Mouse (Mus musculus) liver, embryonic 11.5 days (tissue): ENCODE measurements around the gene Gm6401. TPM values are rescaled to one million over a fixed set of nuclear protein-coding genes. Genes with fewer than 3 reads are reported as not detected.
"Not testable (repeated sequence)": the region's sequence is repeated elsewhere in the genome, so short reads cannot be mapped to it uniquely, and the experiment has no call there.

Experiments used
- ATAC-seq: fragments of 200-750 bp; cut with Nextera tagmentation; replicated peaks from 2 replicates; pipeline ENCODE4 v1.8.0; 2017; ENCODE audit warnings: moderate number of reproducible peaks, mild to moderate bottlenecking, moderate TSS enrichment, moderate library complexity; ENCODE audit not compliant: low FRiP score
- DNase-seq: peaks from one replicate; pipeline ENCODE4 v3.0.0-alpha.2; 2017; ENCODE audit warnings: low spot score
- H3K27ac ChIP-seq: fragments of 300-500 bp; sonication (generic); 2 replicates; pipeline ENCODE4 v1.5.1; 2014; ENCODE audit warnings: mild to moderate bottlenecking, low read depth, low read length, control low read depth
- H3K27me3 ChIP-seq: fragments of 300-500 bp; sonication (generic); replicated peaks from 2 replicates; pipeline ENCODE4 v1.6.1; 2014; ENCODE audit warnings: low read length, mixed read lengths; ENCODE audit not compliant: control insufficient read depth, insufficient read depth
- H3K36me3 ChIP-seq: fragments of 300-500 bp; sonication (generic); 2 replicates; pipeline ENCODE4 v1.6.1; 2014; ENCODE audit warnings: mild to moderate bottlenecking, low read length, moderate library complexity, mixed read lengths; ENCODE audit not compliant: control insufficient read depth, insufficient read depth
- H3K4me1 ChIP-seq: fragments of 300-500 bp; sonication (generic); replicated peaks from 2 replicates; pipeline ENCODE4 v1.6.1; 2014; ENCODE audit warnings: low read length, mixed read lengths; ENCODE audit not compliant: control insufficient read depth, insufficient read depth
- H3K4me2 ChIP-seq: fragments of 300-500 bp; sonication (generic); 2 replicates; pipeline ENCODE4 v1.6.1; 2014; ENCODE audit warnings: mild to moderate bottlenecking, control low read depth, moderate library complexity
- H3K4me3 ChIP-seq: fragments of 300-500 bp; sonication (generic); 2 replicates; pipeline ENCODE4 v1.5.1; 2014; ENCODE audit warnings: low read depth, low read length, control low read depth
- H3K9ac ChIP-seq: fragments of 300-500 bp; sonication (generic); 2 replicates; pipeline ENCODE4 v1.6.1; 2014; ENCODE audit warnings: low read depth, low read length, control low read depth
- H3K9me3 ChIP-seq: fragments of 300-500 bp; sonication (generic); 2 replicates; pipeline ENCODE4 v1.6.1; 2016; ENCODE audit warnings: low read length, inconsistent platforms, mixed read lengths; ENCODE audit not compliant: control insufficient read depth
- WGBS: fragments of 180-500 bp; shearing (Covaris S2); extraction: QIAGEN DNeasy Blood & Tissue Kit; methylation state at CpG from one replicate; pipeline ENCODE4 v1.1.7; 2014; 5-methylcytosine and 5-hydroxymethylcytosine counted together
- polyA plus RNA-seq: library from polyadenylated mRNA; unstranded; fragments of >200 nt; fragmentation: Nextera tagmentation; extraction: Ambion mirVana; gene quantifications from 2 replicates; pipeline ENCODE4 v1.2.1, GENCODE M21; 2014

The Gm6401 gene
- not detected in 2 replicates for polyA plus RNA-seq

DNA sequence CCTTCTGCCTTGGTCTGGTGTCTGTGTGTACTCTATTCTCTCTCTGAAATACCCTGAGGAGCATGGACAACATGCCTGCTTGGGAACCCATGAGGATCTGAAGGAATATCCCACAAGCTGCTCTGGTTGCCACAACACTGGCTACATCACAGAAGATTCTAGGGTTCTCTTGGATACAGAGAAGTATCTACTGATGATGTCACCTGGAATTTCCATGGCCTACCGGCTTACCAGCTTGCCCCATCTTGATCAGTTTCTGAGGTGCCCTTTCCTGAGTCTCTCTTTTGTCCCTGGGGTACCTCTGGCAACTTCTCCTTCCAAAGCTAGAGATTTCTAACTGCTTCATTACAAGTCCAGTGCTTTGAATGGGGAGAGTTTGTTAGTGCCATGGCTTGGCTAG, at the start of gene Gm6401:
Gene Gm6401, minus strand, starts transcription at position 101 of the 400 bp plus-strand sequence.
- H3K9ac ChIP-seq, result not testable (repeated sequence)
- WGBS, result 87% methylated on average over 1 of the region's 1 CpGs

DNA sequence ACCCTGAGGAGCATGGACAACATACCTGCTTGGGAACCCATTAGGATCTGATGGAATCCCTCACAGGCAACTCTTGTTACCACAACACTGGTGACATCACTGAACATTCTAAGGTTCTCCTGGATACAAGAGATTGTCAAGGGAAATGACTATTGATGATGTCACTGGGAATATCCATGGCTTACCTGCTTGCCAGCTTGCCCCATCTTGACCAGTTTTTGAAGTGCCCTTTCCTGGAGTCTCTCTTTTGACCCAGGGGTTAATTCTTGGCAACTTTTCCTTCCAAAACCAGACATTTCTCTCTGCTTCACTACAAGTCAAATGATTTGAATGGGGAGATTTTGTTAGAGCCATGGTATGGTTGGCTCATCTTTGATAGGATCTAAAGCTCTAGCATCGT, 15.5 kb upstream of the Gm6401 start, which contains the start of gene Gm3543:
Gene Gm3543, minus strand, starts transcription at position 101 of the 400 bp plus-strand sequence.
- H3K9me3 ChIP-seq, H3K9ac ChIP-seq, H3K27me3 ChIP-seq, H3K36me3 ChIP-seq, DNase-seq, H3K4me3 ChIP-seq, H3K4me1 ChIP-seq, H3K4me2 ChIP-seq, ATAC-seq, H3K27ac ChIP-seq: not testable (repeated sequence)
- no CpG with 5 or more reads among the region's 1 CpGs for WGBS

More for the DNA sequence above, at the start of gene Gm6401:
- not testable (repeated sequence) for H3K9me3 ChIP-seq, H3K36me3 ChIP-seq, H3K4me3 ChIP-seq, ATAC-seq, H3K4me1 ChIP-seq, H3K27ac ChIP-seq, DNase-seq, H3K27me3 ChIP-seq, H3K4me2 ChIP-seq

DNA sequence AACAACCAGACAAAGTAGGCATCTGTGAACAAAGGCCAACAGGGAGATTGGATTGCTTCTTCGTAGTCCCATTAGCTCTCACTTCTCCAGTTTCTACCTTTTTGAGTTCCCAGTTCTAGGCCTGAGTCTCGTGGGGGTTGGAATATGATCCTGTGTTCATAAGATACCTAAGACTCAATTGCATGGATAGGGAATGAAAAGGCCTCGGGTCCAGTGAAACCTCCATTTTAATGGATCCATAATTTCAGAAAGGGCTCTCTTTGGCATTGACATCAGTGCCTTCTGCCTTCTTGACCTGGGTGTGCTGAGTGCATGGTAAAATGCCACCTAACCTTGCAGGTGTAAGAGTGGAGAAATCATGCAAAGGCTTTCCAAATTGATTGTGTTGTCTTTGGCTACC, 869 bp upstream of the Gm6401 start:
- 64% methylated on average over 3 of the region's 3 CpGs for WGBS
- H3K9me3 ChIP-seq, H3K9ac ChIP-seq, H3K27ac ChIP-seq, H3K36me3 ChIP-seq, DNase-seq, H3K4me3 ChIP-seq, ATAC-seq, H3K4me2 ChIP-seq, H3K4me1 ChIP-seq, H3K27me3 ChIP-seq: not testable (repeated sequence)

DNA sequence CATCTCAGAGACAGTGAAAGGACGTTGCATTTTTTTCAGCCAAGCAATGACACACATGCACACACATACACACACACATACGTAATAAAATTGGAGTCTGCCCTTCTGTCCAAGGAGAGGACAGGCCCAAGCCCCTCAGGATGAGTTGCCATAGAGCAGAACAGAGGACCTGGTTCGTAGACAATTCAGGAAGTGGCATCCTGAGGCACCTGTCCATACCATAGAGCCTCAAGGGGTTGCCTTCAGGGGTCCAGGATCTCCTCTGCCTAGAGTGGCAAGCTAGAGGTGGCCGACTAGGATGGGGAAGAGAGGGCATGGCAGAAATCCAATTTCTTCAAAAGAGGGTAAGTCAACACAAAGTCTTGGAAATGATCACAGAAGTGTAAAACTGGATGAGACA, 3.6 kb downstream of the Gm6401 start:
- WGBS, result 67% methylated on average over 4 of the region's 4 CpGs
- H3K9ac ChIP-seq, H3K36me3 ChIP-seq, H3K27ac ChIP-seq, H3K27me3 ChIP-seq, DNase-seq, H3K4me1 ChIP-seq, ATAC-seq, H3K4me3 ChIP-seq, H3K9me3 ChIP-seq, H3K4me2 ChIP-seq: not testable (repeated sequence)

DNA sequence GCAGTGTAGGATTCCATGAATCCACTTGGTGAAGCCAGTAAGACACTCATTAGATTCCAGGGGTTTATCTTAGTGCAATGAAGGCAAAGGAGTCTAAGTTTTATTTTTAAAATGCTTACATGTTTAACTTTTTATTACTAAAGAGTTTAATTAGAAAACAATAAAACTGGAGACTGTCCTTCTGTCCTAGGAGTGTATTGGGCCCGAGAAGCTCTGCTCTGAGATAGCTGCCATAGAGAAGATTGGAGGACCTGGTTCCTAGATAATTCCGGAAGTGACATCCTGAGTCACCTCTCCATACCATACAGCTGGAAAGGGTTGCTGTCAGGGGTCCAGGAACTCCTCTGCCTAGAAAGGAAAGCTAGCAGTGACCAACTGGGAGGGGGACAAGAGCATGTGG, 24.0 kb downstream of the Gm6401 start, which contains the start of gene 1700024B05Rik:
Gene 1700024B05Rik, plus strand, starts transcription at position 301 of the 400 bp plus-strand sequence.
- not testable (repeated sequence) for H3K4me3 ChIP-seq, H3K27me3 ChIP-seq, H3K27ac ChIP-seq, ATAC-seq, H3K36me3 ChIP-seq, H3K4me1 ChIP-seq, H3K4me2 ChIP-seq, H3K9ac ChIP-seq, H3K9me3 ChIP-seq, DNase-seq
- WGBS, result 79% methylated on average over 1 of the region's 2 CpGs

DNA sequence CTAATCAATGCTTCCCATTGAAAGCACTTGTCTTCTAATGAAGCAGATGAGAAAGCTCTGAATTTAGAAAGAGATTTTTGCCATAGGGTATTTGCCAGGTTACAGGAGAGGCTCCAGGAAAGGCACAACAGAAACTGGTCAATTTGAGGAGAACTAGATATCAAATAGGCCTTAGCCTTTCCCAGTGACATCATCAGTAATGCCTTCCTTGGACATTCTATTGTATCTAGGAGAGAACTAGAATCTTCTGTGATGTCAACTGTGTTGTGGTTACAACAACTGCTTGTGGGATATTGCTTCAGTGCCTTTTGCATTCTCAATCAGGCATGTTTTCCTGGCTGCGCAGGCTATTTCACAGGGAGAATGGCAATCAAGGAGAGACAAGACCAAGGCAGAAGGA, 43.1 kb downstream of the Gm6401 start, which contains the start of gene 1700049E17Rik1:
Gene 1700049E17Rik1, plus strand, starts transcription at position 301 of the 400 bp plus-strand sequence.
- not testable (repeated sequence) for ATAC-seq, H3K27ac ChIP-seq, H3K9ac ChIP-seq, H3K9me3 ChIP-seq, DNase-seq, H3K4me1 ChIP-seq, H3K4me3 ChIP-seq, H3K36me3 ChIP-seq, H3K27me3 ChIP-seq, H3K4me2 ChIP-seq
- WGBS, result no CpG with 5 or more reads among the region's 1 CpGs

Other genes with a start within 250 kb of the Gm6401 start
- gene Gm7929, start 217.3 kb downstream of the Gm6401 start, polyA plus RNA-seq, result not detected in 2 replicates
- not detected in 2 replicates for gene Gm47189, start 195.5 kb downstream of the Gm6401 start, polyA plus RNA-seq
- gene Gm7980, start 60.6 kb downstream of the Gm6401 start, polyA plus RNA-seq, result not detected in 2 replicates
- not detected in 2 replicates for gene 1700049E17Rik1, start 43.0 kb downstream of the Gm6401 start, polyA plus RNA-seq
- gene 1700024B05Rik, start 23.9 kb downstream of the Gm6401 start, polyA plus RNA-seq, result not detected in 2 replicates
- gene Gm3543, start 15.4 kb upstream of the Gm6401 start, polyA plus RNA-seq, result not detected in 2 replicates
- gene Gm7951, start 149.4 kb upstream of the Gm6401 start, polyA plus RNA-seq, result not detected in 2 replicates
- not detected in 2 replicates for gene Gm17027, start 194.7 kb upstream of the Gm6401 start, polyA plus RNA-seq
- not detected in 2 replicates for gene Gm3573, start 222.9 kb upstream of the Gm6401 start, polyA plus RNA-seq